Mouse (Mus musculus) liver, adult 10 weeks (tissue): ENCODE results near the gene Tor2a. TPM values are rescaled to one million over a fixed set of nuclear protein-coding genes. Genes with fewer than 3 reads are reported as not detected.

ENCODE experiments used
- polyA plus RNA-seq: library from polyadenylated mRNA; stranded (reverse); fragments of 350-450 nt; fragmentation: Illumina TruSeq; extraction: RNeasy Lipid Tissue Mini Kit (QIAGEN cat#74804); gene quantifications from one replicate; pipeline ENCODE4 v1.2.3, GENCODE M21; 2014; ENCODE audit warnings: low read depth, low replicate concordance

The Tor2a gene
- 2.4 TPM for polyA plus RNA-seq

DNA sequence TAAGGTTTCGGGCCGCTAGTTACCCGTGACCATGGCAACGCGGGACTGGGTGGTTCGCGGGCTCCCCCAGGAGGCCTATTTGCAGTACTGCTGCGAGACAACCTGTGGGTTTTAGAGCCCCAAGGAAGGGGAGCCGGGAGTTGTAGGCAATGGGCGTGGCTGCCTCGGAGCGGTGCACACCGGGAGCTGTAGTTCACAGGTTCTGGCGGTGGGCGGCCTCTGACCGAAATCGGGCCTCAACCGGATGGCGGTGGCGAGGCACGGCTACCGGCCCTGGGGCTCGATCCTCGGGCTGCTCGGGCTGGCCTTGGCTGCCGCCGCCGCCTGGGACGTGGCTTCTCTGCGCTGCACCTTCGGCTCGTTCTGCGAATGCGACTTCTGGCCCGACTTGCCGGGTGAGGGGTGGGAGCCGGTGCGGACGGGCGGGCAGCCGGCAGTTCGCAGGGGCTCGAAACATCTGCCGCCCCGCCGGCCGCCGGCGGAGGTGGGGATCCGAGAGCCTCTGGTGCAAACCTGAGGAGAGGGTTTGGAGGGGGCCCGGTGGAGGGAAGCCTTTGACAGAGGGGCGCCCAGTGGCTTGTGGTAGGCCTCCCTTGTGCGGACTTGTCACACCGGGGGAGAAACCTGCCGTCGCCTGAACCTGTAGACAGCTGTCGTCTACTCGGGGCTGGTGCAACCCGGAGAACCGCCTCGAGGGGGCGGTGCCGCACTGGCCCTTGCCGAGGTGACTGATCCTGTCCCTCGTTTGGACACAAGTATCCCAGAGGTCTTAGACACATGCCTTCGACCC lies at the start of gene Tor2a:
Gene Tor2a (plus strand): TSS at position 179 of the 790 bp plus-strand sequence.

DNA sequence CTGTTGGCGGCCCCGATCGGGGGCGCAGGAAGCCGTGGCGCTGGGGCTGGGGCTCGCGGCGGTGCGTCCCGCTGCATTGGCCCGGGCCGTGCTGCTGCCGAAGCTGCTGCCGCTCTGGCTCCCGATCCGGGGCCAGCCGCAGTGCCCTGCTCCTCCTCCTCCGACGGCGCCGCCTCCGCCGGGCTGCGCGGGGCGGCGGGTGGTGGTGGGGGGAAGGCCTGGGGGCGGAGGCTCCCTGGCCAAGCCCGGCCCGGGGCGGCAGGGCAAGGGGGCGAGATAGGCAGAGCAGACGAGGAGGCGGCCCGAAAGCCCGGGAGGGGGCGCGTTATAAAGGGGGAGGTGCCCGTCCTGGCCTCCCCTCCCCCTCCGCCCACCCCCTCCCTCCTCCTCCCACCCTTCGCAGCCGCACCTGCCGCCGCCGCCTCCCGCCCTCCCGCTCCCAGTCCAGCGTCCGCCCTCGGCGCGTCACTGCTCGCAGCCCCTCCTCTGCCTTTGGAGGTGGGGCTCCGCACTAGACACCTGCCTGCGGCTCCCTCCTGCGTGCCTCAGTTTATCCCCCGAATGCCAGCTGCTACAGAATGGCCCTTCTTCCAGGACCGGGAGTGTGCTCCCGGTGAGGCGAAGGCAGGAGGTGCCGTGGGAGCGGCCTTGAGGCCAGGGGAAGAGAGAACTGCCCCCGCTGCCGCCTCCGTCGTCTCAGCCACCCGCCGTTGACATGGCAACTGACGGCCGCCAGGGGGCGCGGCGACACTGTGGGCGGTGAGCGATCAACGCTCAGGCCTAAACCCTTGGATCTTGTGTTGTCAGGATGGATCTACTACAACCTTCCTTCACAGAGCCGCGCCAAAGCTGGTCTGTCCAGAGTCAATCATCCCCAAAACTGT lies 43.9 kb upstream of the Tor2a start, which contains the start of gene Cdk9:
Gene Cdk9 (minus strand): TSS at position 143 of the 884 bp plus-strand sequence.

DNA sequence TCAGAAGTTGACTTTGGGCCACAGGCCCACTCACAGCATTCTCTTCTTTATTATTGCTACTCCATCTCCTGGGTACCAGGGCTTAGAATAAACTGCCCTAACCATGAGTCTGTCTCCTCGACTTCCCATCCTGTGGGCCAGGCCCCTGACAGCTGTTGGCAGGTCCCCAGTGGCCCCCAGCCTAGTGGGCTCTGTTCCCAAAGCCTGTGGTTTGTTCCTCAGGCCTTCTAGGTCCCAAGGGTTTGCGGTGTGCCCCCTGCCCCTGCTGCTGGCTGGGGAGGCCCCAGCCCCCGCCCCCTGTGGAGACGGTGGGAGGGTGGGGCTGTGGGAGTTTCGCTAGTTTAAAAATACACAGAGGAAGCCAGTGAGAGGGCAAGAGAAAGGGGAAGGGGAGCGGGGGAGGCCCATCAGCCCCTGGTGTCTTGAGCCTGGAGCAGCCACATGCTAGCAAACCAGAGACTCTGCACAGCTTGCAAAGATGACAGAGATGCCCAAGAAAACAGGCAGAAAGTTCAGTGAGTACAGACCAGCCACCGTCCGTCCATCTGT lies 36.3 kb upstream of the Tor2a start, which contains the start of gene Sh2d3c:
Gene Sh2d3c (plus strand): TSS at position 375 of the 549 bp plus-strand sequence.

GRCm38 (mm10) chr2:32740916-32741272 lies 16.1 kb upstream of the Tor2a start, which contains the start of gene 6330409D20Rik:
6330409D20Rik (minus strand) TSS chr2:32741016.

GRCm38 (mm10) chr2:32775359-32776074 lies 18.5 kb downstream of the Tor2a start, which contains the start of the genes Ttc16 and Ptrh1:
Ttc16 (minus strand) TSS chr2:32775633.
Ptrh1 (plus strand) TSS chr2:32775786.

DNA sequence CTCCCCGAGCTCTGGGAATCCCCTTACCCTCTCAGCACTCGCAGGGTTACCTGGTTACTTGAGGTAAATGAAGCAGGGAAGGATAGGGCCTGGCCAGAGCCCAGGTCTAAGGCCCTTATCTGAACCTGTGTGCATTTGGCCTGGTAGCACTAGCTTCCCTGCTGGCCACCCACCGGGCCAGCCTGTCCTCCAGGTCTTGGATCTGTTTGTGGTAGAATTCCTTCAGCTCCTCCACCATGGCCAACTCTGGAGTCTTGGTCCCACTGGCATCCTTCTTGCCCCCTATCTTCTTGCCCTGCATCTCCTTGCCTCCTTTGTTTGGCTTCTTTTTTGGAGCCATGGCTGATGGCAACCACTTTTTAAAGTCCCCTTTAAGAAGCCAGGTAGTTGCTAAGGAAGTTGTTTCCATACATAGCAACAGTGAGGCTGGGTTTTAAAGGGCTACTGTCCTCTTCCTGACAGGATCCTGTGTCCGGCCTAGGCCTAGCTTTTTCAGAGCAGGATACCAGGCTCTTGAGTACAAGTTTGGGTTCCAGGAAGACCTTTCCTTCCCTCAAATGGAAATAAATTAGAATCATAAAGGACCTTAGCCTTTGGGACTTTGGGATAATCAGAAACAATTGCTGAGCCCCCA lies 27.1 kb downstream of the Tor2a start, which contains the start of gene Cfap157:
Gene Cfap157 (minus strand): TSS at position 381 of the 634 bp plus-strand sequence.

Other genes starting within 250 kb of the Tor2a start
- 3.7 TPM for gene Fam102a, start 221.9 kb upstream of the Tor2a start, polyA plus RNA-seq
- 3.4 TPM for gene Dpm2, start 186.4 kb upstream of the Tor2a start, polyA plus RNA-seq
- gene Pip5kl1, start 182.4 kb upstream of the Tor2a start, polyA plus RNA-seq = not detected
- not detected for gene 9430097D07Rik, start 181.6 kb upstream of the Tor2a start, polyA plus RNA-seq
- 0.13 TPM for gene St6galnac4, start 170.1 kb upstream of the Tor2a start, polyA plus RNA-seq
- 9.5 TPM for gene St6galnac6, start 157.5 kb upstream of the Tor2a start, polyA plus RNA-seq
- not detected for gene Ak1, start 135.5 kb upstream of the Tor2a start, polyA plus RNA-seq
- 2.6 TPM for gene Eng, start 110.6 kb upstream of the Tor2a start, polyA plus RNA-seq
- 20.6 TPM for gene Fpgs, start 53.1 kb upstream of the Tor2a start, polyA plus RNA-seq
- 18.5 TPM for gene Cdk9, start 44.2 kb upstream of the Tor2a start, polyA plus RNA-seq
- gene Sh2d3c, start 36.2 kb upstream of the Tor2a start, polyA plus RNA-seq = 0.11 TPM
- gene 6330409D20Rik, start 16.2 kb upstream of the Tor2a start, polyA plus RNA-seq = not detected
- gene Ttc16, start 18.4 kb downstream of the Tor2a start, polyA plus RNA-seq = not detected
- gene Ptrh1, start 18.6 kb downstream of the Tor2a start, polyA plus RNA-seq = not detected
- not detected for gene Cfap157, start 27.2 kb downstream of the Tor2a start, polyA plus RNA-seq
- 0.74 TPM for gene Stxbp1, start 90.0 kb downstream of the Tor2a start, polyA plus RNA-seq
- 0.42 TPM for gene Fam129b, start 118.9 kb downstream of the Tor2a start, polyA plus RNA-seq
- 122 TPM for gene Rpl12, start 204.3 kb downstream of the Tor2a start, polyA plus RNA-seq
- gene Lrsam1, start 204.4 kb downstream of the Tor2a start, polyA plus RNA-seq = 2.0 TPM
- gene Slc2a8, start 224.8 kb downstream of the Tor2a start, polyA plus RNA-seq = 0.64 TPM